Mouse (Mus musculus): ENCODE measurements around the gene Fam173a. TPM values are rescaled to one million over a fixed set of nuclear protein-coding genes. Genes with fewer than 3 reads are reported as not detected.
A peak's percentile ranks its signal among the peaks of the same experiment; 100 is the strongest.

The Fam173a gene
- polyA plus RNA-seq, 1 experiment from 2014 or later: 91.8 TPM

- ATAC-seq: no peak
- Histone ChIP-seq H3K4me1 (ENCODE audit: control insufficient read depth, insufficient read depth, low read length) (peaks cover 38% of the 10 kb centered on the region), H3K27ac (ENCODE audit: low read length) (no peak overlapping the region), H3K27me3 (ENCODE audit: control insufficient read depth, insufficient read depth, low read depth, low read length) (peaks cover 6% of the 10 kb centered on the region), H3K4me2 (ENCODE audit: low read length) (peak overlapping the region; percentile 4; the same call in 1 of the 2 replicates), H3K9ac (ENCODE audit: low read depth, low read length) (no peak overlapping the region), H3K36me3 (ENCODE audit: control insufficient read depth, insufficient read depth, low read length) (peaks cover 3% of the 10 kb centered on the region; the same call in 1 of the 2 replicates), H3K4me3 (ENCODE audit: low read depth, low read length) (no peak overlapping the region), H3K9me3 (replicated peaks; ENCODE audit: control insufficient read depth, low read length, poor library complexity, severe bottlenecking) (no peaks in the 10 kb centered on the region)
- WGBS: 15% methylated on average over 13 of the region's 13 CpGs
Measured at GRCm38 (mm10) chr17:25794197-25794596, 1.5 kb upstream of the Fam173a start.

GRCm38 (mm10) chr17:25791843-25792527 lies 716 bp downstream of the Fam173a start:
- peaks cover 32% of the 10 kb centered on the region for H3K4me1 ChIP-seq (ENCODE audit: control insufficient read depth, insufficient read depth, low read length)
- peak; percentile 68 for ATAC-seq
- under 1% methylated on average over 45 of the region's 45 CpGs for WGBS

GRCm38 (mm10) chr17:25791320-25791842 lies 1.3 kb downstream of the Fam173a start:
- H3K4me3 ChIP-seq (ENCODE audit: low read depth, low read length): peak overlapping the region; percentile 82
- peak overlapping the region; percentile 92 for H3K27ac ChIP-seq (ENCODE audit: low read length)
- 28% methylated on average over 19 of the region's 19 CpGs for WGBS
- H3K9me3 ChIP-seq (replicated peaks; ENCODE audit: control insufficient read depth, low read length, poor library complexity, severe bottlenecking): no peaks in the 10 kb centered on the region
- ATAC-seq: no peak
- peak overlapping the region; percentile 84 for H3K9ac ChIP-seq (ENCODE audit: low read depth, low read length)
- peaks cover 7% of the 10 kb centered on the region; the same call in 1 of the 2 replicates for H3K36me3 ChIP-seq (ENCODE audit: control insufficient read depth, insufficient read depth, low read length)
- no peaks in the 10 kb centered on the region for H3K27me3 ChIP-seq (ENCODE audit: control insufficient read depth, insufficient read depth, low read depth, low read length)
- H3K4me1 ChIP-seq (ENCODE audit: control insufficient read depth, insufficient read depth, low read length): peaks cover 26% of the 10 kb centered on the region
- peak overlapping the region; percentile 79 for H3K4me2 ChIP-seq (ENCODE audit: low read length)

More at GRCm38 (mm10) chr17:25791843-25792527, 716 bp downstream of the Fam173a start:
- peaks cover 3% of the 10 kb centered on the region; the same call in 1 of the 2 replicates for H3K27me3 ChIP-seq (ENCODE audit: control insufficient read depth, insufficient read depth, low read depth, low read length)
- peak overlapping the region; percentile 84 for H3K9ac ChIP-seq (ENCODE audit: low read depth, low read length)
- peak overlapping the region; percentile 82 for H3K4me3 ChIP-seq (ENCODE audit: low read depth, low read length)
- peak overlapping the region; percentile 92 for H3K27ac ChIP-seq (ENCODE audit: low read length)
- peaks cover 7% of the 10 kb centered on the region; the same call in 1 of the 2 replicates for H3K36me3 ChIP-seq (ENCODE audit: control insufficient read depth, insufficient read depth, low read length)
- H3K4me2 ChIP-seq (ENCODE audit: low read length): peak overlapping the region; percentile 79
- no peaks in the 10 kb centered on the region for H3K9me3 ChIP-seq (replicated peaks; ENCODE audit: control insufficient read depth, low read length, poor library complexity, severe bottlenecking)

GRCm38 (mm10) chr17:25786781-25787504 lies 5.8 kb downstream of the Fam173a start:
- Histone ChIP-seq H3K36me3 (ENCODE audit: control insufficient read depth, insufficient read depth, low read length) (peaks cover 16% of the 10 kb centered on the region), H3K9me3 (replicated peaks; ENCODE audit: control insufficient read depth, low read length, poor library complexity, severe bottlenecking) (no peaks in the 10 kb centered on the region), H3K27ac (ENCODE audit: low read length) (no peak overlapping the region), H3K4me2 (ENCODE audit: low read length) (no peak overlapping the region), H3K9ac (ENCODE audit: low read depth, low read length) (no peak overlapping the region), H3K4me1 (ENCODE audit: control insufficient read depth, insufficient read depth, low read length) (peaks cover 30% of the 10 kb centered on the region), H3K27me3 (ENCODE audit: control insufficient read depth, insufficient read depth, low read depth, low read length) (no peaks in the 10 kb centered on the region), H3K4me3 (ENCODE audit: low read depth, low read length) (no peak overlapping the region)
- ATAC-seq: no peak
- WGBS: 91% methylated on average over 9 of the region's 9 CpGs

- Histone ChIP-seq H3K27ac (ENCODE audit: low read length) (peak within 1 kb of the TSS; percentile 92), H3K9ac (ENCODE audit: low read depth, low read length) (peak within 1 kb of the TSS; percentile 89), H3K4me2 (ENCODE audit: low read length) (peak within 1 kb of the TSS; percentile 92), H3K4me3 (ENCODE audit: low read depth, low read length) (peak within 1 kb of the TSS; percentile 78), H3K4me1 (ENCODE audit: control insufficient read depth, insufficient read depth, low read length) (peaks cover 27% of the 10 kb centered on the region), H3K36me3 (ENCODE audit: control insufficient read depth, insufficient read depth, low read length) (peaks cover 22% of the 10 kb centered on the region), H3K27me3 (ENCODE audit: control insufficient read depth, insufficient read depth, low read depth, low read length) (no peaks in the 10 kb centered on the region), H3K9me3 (replicated peaks; ENCODE audit: control insufficient read depth, low read length, poor library complexity, severe bottlenecking) (no peaks in the 10 kb centered on the region)
- 90% methylated on average over 3 of the region's 3 CpGs for WGBS
- no peak for ATAC-seq
Measured at GRCm38 (mm10) chr17:25786280-25786679, 6.4 kb downstream of the Fam173a start, which contains the start of gene Ccdc78. TSS of gene Ccdc78 (plus strand) at chr17:25786580.

- WGBS: under 1% methylated on average over 23 of the region's 23 CpGs
- Histone ChIP-seq H3K9me3 (replicated peaks; ENCODE audit: control insufficient read depth, low read length, poor library complexity, severe bottlenecking) (no peaks in the 10 kb centered on the region), H3K27me3 (ENCODE audit: control insufficient read depth, insufficient read depth, low read depth, low read length) (no peaks in the 10 kb centered on the region), H3K4me2 (ENCODE audit: low read length) (peak within 1 kb of the TSS; percentile 92), H3K4me3 (ENCODE audit: low read depth, low read length) (peak within 1 kb of the TSS; percentile 78), H3K27ac (ENCODE audit: low read length) (peak within 1 kb of the TSS; percentile 92), H3K4me1 (ENCODE audit: control insufficient read depth, insufficient read depth, low read length) (peaks cover 17% of the 10 kb centered on the region), H3K36me3 (ENCODE audit: control insufficient read depth, insufficient read depth, low read length) (peaks cover 23% of the 10 kb centered on the region), H3K9ac (ENCODE audit: low read depth, low read length) (peak within 1 kb of the TSS; percentile 89)
- ATAC-seq: peak; percentile 81
Measured at GRCm38 (mm10) chr17:25785281-25785745, 7.4 kb downstream of the Fam173a start, which contains the start of gene Haghl. TSS of gene Haghl (minus strand) at chr17:25785673.

- H3K9me3 ChIP-seq (replicated peaks; ENCODE audit: control insufficient read depth, low read length, poor library complexity, severe bottlenecking): no peaks in the 10 kb centered on the region
- 82% methylated on average over 15 of the region's 15 CpGs for WGBS
Measured at GRCm38 (mm10) chr17:25783861-25784574, 8.7 kb downstream of the Fam173a start.

GRCm38 (mm10) chr17:25783086-25783485 lies 9.6 kb downstream of the Fam173a start:
- Histone ChIP-seq H3K27ac (ENCODE audit: low read length) (no peak overlapping the region), H3K36me3 (ENCODE audit: control insufficient read depth, insufficient read depth, low read length) (peaks cover 19% of the 10 kb centered on the region), H3K9ac (ENCODE audit: low read depth, low read length) (no peak overlapping the region), H3K4me1 (ENCODE audit: control insufficient read depth, insufficient read depth, low read length) (peaks cover 17% of the 10 kb centered on the region), H3K4me2 (ENCODE audit: low read length) (no peak overlapping the region), H3K4me3 (ENCODE audit: low read depth, low read length) (no peak overlapping the region), H3K27me3 (ENCODE audit: control insufficient read depth, insufficient read depth, low read depth, low read length) (no peaks in the 10 kb centered on the region), H3K9me3 (replicated peaks; ENCODE audit: control insufficient read depth, low read length, poor library complexity, severe bottlenecking) (no peaks in the 10 kb centered on the region)
- ATAC-seq: no peak
- 77% methylated on average over 7 of the region's 7 CpGs for WGBS

More at GRCm38 (mm10) chr17:25783861-25784574, 8.7 kb downstream of the Fam173a start:
- peaks cover 17% of the 10 kb centered on the region for H3K4me1 ChIP-seq (ENCODE audit: control insufficient read depth, insufficient read depth, low read length)
- H3K36me3 ChIP-seq (ENCODE audit: control insufficient read depth, insufficient read depth, low read length): peaks cover 19% of the 10 kb centered on the region
- no peaks in the 10 kb centered on the region for H3K27me3 ChIP-seq (ENCODE audit: control insufficient read depth, insufficient read depth, low read depth, low read length)
- H3K4me2 ChIP-seq (ENCODE audit: low read length): peak overlapping the region; percentile 92
- peak overlapping the region; percentile 89 for H3K9ac ChIP-seq (ENCODE audit: low read depth, low read length)
- no peak overlapping the region for H3K27ac ChIP-seq (ENCODE audit: low read length)
- no peak for ATAC-seq
- H3K4me3 ChIP-seq (ENCODE audit: low read depth, low read length): peak overlapping the region; percentile 78

All from midbrain, embryonic 16.5 days (tissue).